Mouse (Mus musculus): ENCODE results near the gene Slc25a42. TPM values are rescaled to one million over a fixed set of nuclear protein-coding genes. Genes with fewer than 3 reads are reported as not detected.

Gene Slc25a42
- polyA plus RNA-seq, 1 experiment = 7.1 TPM

GRCm38 (mm10) chr8:70197603-70198002 is 14.5 kb downstream of the Slc25a42 start:
- TF ChIP-seq POLR2A (IDR thresholded peaks at IDR 0.05; ENCODE audit: borderline replicate concordance, control insufficient read depth, low read depth, low read length) (no peak), CTCF (IDR thresholded peaks at IDR 0.05; ENCODE audit: control insufficient read depth, insufficient read depth, low read length) (no peak)
- H3K27ac ChIP-seq (ENCODE audit: control insufficient read depth, insufficient read depth, low read depth, low read length, poor library complexity) = no peak overlapping the region
- 87% methylated on average over 7 of the region's 7 CpGs for WGBS
- peaks cover 5% of the 10 kb centered on the region; the same call in 1 of the 2 replicates for H3K4me1 ChIP-seq (ENCODE audit: control insufficient read depth, insufficient read depth, low read length)
- no peak overlapping the region for H3K4me3 ChIP-seq (replicated peaks; ENCODE audit: control insufficient read depth, low read depth, low read length)

DNA sequence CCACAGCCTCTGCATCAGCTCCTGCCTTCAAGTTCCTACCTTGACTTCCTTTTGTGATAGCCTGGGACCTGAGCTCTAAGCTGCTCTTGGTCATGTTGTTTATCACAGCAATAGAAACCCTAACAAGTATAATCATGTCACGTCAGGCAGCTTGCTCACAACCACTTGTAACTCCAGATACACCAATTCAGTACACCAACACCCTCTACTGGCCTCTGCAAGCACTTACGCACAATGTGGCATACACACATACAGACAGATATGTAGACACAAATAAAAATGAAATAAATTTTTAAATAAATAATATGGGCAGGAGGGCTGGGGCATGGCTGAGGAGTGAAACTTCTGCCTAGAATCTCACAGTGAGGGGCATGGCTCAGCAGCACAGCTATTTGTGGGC is 16.3 kb downstream of the Slc25a42 start:
- H3K4me3 ChIP-seq (replicated peaks; ENCODE audit: control insufficient read depth, low read depth, low read length) = no peak overlapping the region
- TF ChIP-seq CTCF (IDR thresholded peaks at IDR 0.05; ENCODE audit: control insufficient read depth, insufficient read depth, low read length) (no peak), POLR2A (IDR thresholded peaks at IDR 0.05; ENCODE audit: borderline replicate concordance, control insufficient read depth, low read depth, low read length) (no peak)
- H3K27ac ChIP-seq (ENCODE audit: control insufficient read depth, insufficient read depth, low read depth, low read length, poor library complexity) = no peak overlapping the region
- WGBS = 72% methylated on average over 2 of the region's 2 CpGs
- peaks cover 3% of the 10 kb centered on the region; the same call in 1 of the 2 replicates for H3K4me1 ChIP-seq (ENCODE audit: control insufficient read depth, insufficient read depth, low read length)

GRCm38 (mm10) chr8:70194191-70194590 is 17.9 kb downstream of the Slc25a42 start:
- 94% methylated on average over 3 of the region's 3 CpGs for WGBS
- TF ChIP-seq CTCF (IDR thresholded peaks at IDR 0.05; ENCODE audit: control insufficient read depth, insufficient read depth, low read length) (no peak), POLR2A (IDR thresholded peaks at IDR 0.05; ENCODE audit: borderline replicate concordance, control insufficient read depth, low read depth, low read length) (no peak)
- H3K27ac ChIP-seq (ENCODE audit: control insufficient read depth, insufficient read depth, low read depth, low read length, poor library complexity) = no peak overlapping the region
- H3K4me1 ChIP-seq (ENCODE audit: control insufficient read depth, insufficient read depth, low read length) = no peaks in the 10 kb centered on the region
- no peak overlapping the region for H3K4me3 ChIP-seq (replicated peaks; ENCODE audit: control insufficient read depth, low read depth, low read length)

GRCm38 (mm10) chr8:70193238-70193637 is 18.9 kb downstream of the Slc25a42 start:
- Histone ChIP-seq H3K27ac (ENCODE audit: control insufficient read depth, insufficient read depth, low read depth, low read length, poor library complexity) (no peak overlapping the region), H3K4me1 (ENCODE audit: control insufficient read depth, insufficient read depth, low read length) (no peaks in the 10 kb centered on the region), H3K4me3 (replicated peaks; ENCODE audit: control insufficient read depth, low read depth, low read length) (no peak overlapping the region)
- TF ChIP-seq POLR2A (IDR thresholded peaks at IDR 0.05; ENCODE audit: borderline replicate concordance, control insufficient read depth, low read depth, low read length) (no peak), CTCF (IDR thresholded peaks at IDR 0.05; ENCODE audit: control insufficient read depth, insufficient read depth, low read length) (no peak)
- WGBS = 84% methylated on average over 5 of the region's 5 CpGs

DNA sequence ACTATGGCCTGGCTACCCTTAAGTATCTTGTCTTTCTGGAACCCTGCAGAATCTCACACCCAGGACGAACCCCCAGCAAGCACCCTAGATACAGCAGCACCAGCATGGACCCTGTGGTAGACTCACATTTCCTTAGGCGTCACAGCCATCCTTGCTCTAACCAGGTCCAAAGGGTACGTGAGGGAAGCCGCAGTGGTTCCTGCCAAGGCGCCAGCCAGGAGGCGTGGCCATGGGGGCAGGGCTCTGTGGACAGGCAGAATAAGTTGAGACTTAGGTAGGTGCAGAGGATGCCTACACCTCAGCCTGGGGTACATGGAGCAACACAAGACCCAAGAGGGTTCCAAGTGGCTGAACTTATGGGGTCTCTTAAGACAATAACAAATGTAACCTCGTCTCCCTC is 23.4 kb downstream of the Slc25a42 start:
- Histone ChIP-seq H3K27ac (ENCODE audit: control insufficient read depth, insufficient read depth, low read depth, low read length, poor library complexity) (no peak overlapping the region), H3K4me1 (ENCODE audit: control insufficient read depth, insufficient read depth, low read length) (no peaks in the 10 kb centered on the region), H3K4me3 (replicated peaks; ENCODE audit: control insufficient read depth, low read depth, low read length) (no peak overlapping the region)
- TF ChIP-seq CTCF (IDR thresholded peaks at IDR 0.05; ENCODE audit: control insufficient read depth, insufficient read depth, low read length) = no peak
- no peak for TF ChIP-seq POLR2A (IDR thresholded peaks at IDR 0.05; ENCODE audit: borderline replicate concordance, control insufficient read depth, low read depth, low read length)
- WGBS = 76% methylated on average over 7 of the region's 7 CpGs

DNA sequence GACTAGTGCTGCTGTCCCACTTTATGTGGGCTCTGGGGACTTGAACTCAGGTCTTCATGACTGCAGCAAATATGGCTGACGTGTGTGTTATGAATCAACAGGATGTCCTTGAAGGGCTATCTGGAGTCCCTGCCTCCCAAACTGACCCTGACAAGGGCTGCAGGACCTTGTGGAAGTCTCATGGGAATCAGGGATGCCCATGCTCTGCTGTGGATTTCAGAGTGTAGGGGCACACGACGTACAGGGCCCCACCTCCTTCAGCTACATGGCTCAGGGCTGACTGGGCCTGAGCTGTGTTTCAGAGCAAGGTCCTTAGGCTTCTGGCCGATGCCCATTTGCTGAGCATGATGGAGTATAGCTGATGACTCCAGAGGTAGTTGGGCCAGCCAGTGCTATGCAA is 28.9 kb downstream of the Slc25a42 start:
- no peak for TF ChIP-seq CTCF (IDR thresholded peaks at IDR 0.05; ENCODE audit: control insufficient read depth, insufficient read depth, low read length)
- TF ChIP-seq POLR2A (IDR thresholded peaks at IDR 0.05; ENCODE audit: borderline replicate concordance, control insufficient read depth, low read depth, low read length) = no peak
- H3K4me1 ChIP-seq (ENCODE audit: control insufficient read depth, insufficient read depth, low read length) = no peaks in the 10 kb centered on the region
- WGBS = 83% methylated on average over 4 of the region's 4 CpGs

GRCm38 (mm10) chr8:70181903-70182252 is 30.2 kb downstream of the Slc25a42 start:
- H3K4me1 ChIP-seq (ENCODE audit: control insufficient read depth, insufficient read depth, low read length) = no peaks in the 10 kb centered on the region

More for the DNA sequence above, 28.9 kb downstream of the Slc25a42 start:
- no peak overlapping the region for H3K27ac ChIP-seq (ENCODE audit: control insufficient read depth, insufficient read depth, low read depth, low read length, poor library complexity)
- no peak overlapping the region for H3K4me3 ChIP-seq (replicated peaks; ENCODE audit: control insufficient read depth, low read depth, low read length)

DNA sequence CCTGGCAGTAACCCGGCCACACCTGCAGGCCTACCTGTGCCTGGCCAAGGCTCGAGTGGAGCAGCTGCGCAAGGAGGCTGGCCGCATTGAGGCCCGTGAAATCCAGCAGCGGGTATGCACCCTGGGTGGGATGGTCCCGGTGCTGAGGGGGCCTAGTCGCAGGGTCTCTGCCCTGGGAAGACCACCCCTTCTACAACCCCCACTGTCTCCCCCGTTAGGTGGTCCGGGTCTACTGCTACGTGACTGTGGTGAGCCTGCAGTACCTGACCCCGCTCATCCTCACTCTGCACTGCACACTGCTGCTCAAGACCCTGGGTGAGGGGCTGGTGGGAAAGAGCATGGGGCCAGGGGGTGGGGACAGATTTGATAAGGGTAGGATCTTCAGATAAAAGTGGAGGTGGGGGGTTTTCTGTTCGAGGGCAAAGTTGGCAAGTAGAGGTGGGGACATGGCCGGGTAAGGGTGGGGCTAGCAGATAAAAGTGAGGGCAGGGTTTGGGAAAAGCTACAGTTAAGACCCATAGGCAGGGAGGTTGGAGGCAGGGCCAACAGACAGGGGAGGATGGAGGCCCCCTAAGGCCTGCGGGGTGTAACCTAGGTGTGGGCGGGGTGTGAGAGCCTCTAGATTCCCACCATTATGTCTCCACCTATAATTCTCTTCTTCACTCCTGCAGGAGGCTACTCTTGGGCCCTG is 30.7 kb downstream of the Slc25a42 start:
- no peak overlapping the region for H3K4me3 ChIP-seq (replicated peaks; ENCODE audit: control insufficient read depth, low read depth, low read length)
- WGBS = 77% methylated on average over 16 of the region's 16 CpGs
- no peak overlapping the region for H3K27ac ChIP-seq (ENCODE audit: control insufficient read depth, insufficient read depth, low read depth, low read length, poor library complexity)
- TF ChIP-seq CTCF (IDR thresholded peaks at IDR 0.05; ENCODE audit: control insufficient read depth, insufficient read depth, low read length) (no peak), POLR2A (IDR thresholded peaks at IDR 0.05; ENCODE audit: borderline replicate concordance, control insufficient read depth, low read depth, low read length) (no peak)
- no peaks in the 10 kb centered on the region for H3K4me1 ChIP-seq (ENCODE audit: control insufficient read depth, insufficient read depth, low read length)

More at GRCm38 (mm10) chr8:70181903-70182252, 30.2 kb downstream of the Slc25a42 start:
- 85% methylated on average over 2 of the region's 2 CpGs for WGBS
- Histone ChIP-seq H3K27ac (ENCODE audit: control insufficient read depth, insufficient read depth, low read depth, low read length, poor library complexity) (no peak overlapping the region; the same call in 1 of the 2 replicates), H3K4me3 (replicated peaks; ENCODE audit: control insufficient read depth, low read depth, low read length) (no peak overlapping the region)
- TF ChIP-seq CTCF (IDR thresholded peaks at IDR 0.05; ENCODE audit: control insufficient read depth, insufficient read depth, low read length) = no peak
- TF ChIP-seq POLR2A (IDR thresholded peaks at IDR 0.05; ENCODE audit: borderline replicate concordance, control insufficient read depth, low read depth, low read length) = no peak
